Mouse (Mus musculus) c-Kit-positive CD71-positive TER-119-negative erythroid progenitor cells, embryonic 14.5 days (primary cell): ENCODE results near the gene Pla2g12a.

ENCODE experiments used
- DNase-seq: peaks from one replicate; pipeline ENCODE4 v3.0.0-alpha.2; 2013; ENCODE audit warnings: low read depth

The Pla2g12a gene

GRCm38 (mm10) chr3:129878405-129879021 is at the start of gene Pla2g12a:
Gene Pla2g12a (plus strand): TSS chr3:129878606.
- DNase-seq = peak; percentile 70

- peak; percentile 30 for DNase-seq
Observed at GRCm38 (mm10) chr3:129830626-129831025, 47.8 kb upstream of the Pla2g12a start.

GRCm38 (mm10) chr3:129831035-129831568 is 47.3 kb upstream of the Pla2g12a start, which contains the start of gene Gar1:
Gene Gar1 (minus strand): TSS chr3:129831396.
- DNase-seq = peak; percentile 98

DNA sequence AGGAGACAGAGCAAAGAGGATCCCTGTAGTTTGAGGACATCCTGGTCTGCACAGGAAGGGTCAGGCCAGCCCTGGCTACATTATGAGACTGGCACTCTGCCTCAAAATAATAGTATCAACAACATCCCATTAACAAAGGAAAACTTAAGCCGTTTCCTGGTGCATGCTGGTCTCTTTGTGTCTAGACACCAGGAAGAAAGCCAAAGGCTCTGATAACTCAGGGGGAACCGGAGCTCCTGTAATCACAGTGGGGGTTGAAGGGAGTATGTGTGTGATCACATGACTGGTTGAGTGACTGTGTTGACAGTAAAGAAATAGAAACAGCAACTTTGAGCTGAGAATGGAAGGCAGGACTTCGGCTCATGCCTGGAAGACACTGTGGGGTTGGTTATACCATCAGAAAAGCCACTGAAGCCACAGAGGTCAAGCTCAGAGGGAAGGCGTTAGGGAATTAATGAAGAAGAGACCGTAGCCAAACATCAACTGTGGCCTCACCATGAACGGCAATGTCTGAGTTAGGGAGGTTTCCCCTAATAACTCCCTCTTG is 42.9 kb upstream of the Pla2g12a start, which contains the start of gene Cfi:
Cfi (plus strand) TSS at position 497 of the 547 bp plus-strand sequence.
- DNase-seq = no peak

GRCm38 (mm10) chr3:129836051-129836697 is 42.2 kb upstream of the Pla2g12a start:
- DNase-seq = no peak

DNA sequence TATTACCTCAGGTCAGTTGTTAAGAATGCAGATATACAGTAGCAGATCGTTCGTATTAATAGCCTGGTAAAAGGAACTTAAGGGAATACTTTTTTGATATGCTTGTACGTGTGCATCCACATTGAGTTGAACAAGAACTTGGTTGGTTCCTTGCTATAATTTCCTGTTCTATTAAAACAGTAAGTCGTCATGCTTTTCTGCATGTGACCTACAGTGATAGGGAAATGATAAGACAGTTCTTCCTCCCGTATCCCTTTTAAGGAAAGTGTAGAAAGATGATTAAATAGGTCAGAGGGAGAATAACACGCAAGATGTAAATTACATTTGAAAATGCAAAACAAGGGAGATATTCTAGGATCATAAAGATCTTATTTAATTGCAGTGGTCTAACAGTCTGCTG is 41.4 kb upstream of the Pla2g12a start:
- DNase-seq = no peak

GRCm38 (mm10) chr3:129838017-129838416 is 40.4 kb upstream of the Pla2g12a start:
- no peak for DNase-seq

DNA sequence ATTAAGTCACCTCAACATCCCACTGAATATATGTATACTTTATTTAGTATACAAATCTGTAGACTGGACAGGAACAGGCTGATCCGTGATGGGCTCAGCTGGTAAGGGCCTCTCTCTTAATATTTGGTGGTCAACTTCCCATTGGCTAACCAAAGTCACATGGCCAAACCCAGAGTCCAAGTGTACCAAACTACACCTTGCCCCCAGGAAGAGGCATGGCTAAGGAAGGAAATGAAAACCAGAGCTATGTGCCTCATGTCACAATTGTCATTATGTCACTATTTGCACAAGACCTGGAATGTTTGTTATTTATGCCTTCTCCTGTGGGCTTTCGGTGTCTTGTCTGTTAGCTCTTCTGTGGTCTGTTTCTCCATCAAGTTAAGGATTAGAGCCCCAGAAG is 32.5 kb upstream of the Pla2g12a start:
- DNase-seq = no peak

GRCm38 (mm10) chr3:129846846-129847245 is 31.6 kb upstream of the Pla2g12a start:
- DNase-seq = no peak

GRCm38 (mm10) chr3:129862592-129862991 is 15.8 kb upstream of the Pla2g12a start:
- DNase-seq = no peak

GRCm38 (mm10) chr3:129863698-129864097 is 14.7 kb upstream of the Pla2g12a start:
- DNase-seq = no peak

- no peak for DNase-seq
Observed at GRCm38 (mm10) chr3:129877327-129877726, 1.1 kb upstream of the Pla2g12a start.

- DNase-seq = peak; percentile 34
Observed at GRCm38 (mm10) chr3:129879131-129879757, 838 bp downstream of the Pla2g12a start.

DNA sequence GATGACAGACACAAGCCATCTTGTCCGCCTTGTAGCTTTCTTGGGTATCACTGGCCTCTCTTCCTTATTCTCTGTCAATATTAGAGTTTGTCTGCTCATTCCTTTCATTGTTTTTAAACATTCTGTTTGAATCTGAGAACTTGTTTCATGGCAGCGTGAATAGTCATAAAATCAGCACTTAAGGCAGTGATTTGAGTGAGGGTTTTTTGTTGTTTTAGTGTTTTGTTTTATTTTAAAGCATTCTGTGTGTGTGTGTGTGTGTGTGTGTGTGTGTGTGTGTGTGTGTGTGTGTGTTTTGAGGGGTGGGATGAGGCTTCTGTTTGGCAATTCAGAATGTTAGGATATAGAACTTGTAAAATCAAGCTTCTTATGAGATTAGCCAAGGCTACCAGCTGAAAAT is 1.5 kb downstream of the Pla2g12a start:
- no peak for DNase-seq

GRCm38 (mm10) chr3:129880925-129881593 is 2.7 kb downstream of the Pla2g12a start:
- peak; percentile 67 for DNase-seq

DNA sequence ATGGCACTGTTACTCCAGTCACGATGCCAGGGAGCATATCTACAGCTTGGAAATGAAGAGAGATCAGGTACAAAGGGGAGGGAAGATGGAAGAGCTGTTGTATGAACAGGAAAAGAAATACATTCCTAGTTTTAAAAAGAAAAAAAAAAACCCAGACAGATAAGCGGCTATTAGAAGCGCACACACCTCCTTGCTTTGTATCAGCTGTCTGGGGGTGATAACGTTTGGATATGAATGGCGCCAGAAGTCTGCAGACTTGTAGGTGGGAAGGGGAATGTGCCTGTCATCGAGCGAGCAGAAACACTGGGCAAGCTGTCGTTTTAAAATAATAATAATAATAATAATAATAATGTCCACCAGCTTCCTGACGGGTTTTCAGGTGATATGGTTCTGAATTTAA is 7.2 kb downstream of the Pla2g12a start:
- DNase-seq = peak; percentile 48

- DNase-seq = no peak
Observed at GRCm38 (mm10) chr3:129886430-129886829, 8.0 kb downstream of the Pla2g12a start.

DNA sequence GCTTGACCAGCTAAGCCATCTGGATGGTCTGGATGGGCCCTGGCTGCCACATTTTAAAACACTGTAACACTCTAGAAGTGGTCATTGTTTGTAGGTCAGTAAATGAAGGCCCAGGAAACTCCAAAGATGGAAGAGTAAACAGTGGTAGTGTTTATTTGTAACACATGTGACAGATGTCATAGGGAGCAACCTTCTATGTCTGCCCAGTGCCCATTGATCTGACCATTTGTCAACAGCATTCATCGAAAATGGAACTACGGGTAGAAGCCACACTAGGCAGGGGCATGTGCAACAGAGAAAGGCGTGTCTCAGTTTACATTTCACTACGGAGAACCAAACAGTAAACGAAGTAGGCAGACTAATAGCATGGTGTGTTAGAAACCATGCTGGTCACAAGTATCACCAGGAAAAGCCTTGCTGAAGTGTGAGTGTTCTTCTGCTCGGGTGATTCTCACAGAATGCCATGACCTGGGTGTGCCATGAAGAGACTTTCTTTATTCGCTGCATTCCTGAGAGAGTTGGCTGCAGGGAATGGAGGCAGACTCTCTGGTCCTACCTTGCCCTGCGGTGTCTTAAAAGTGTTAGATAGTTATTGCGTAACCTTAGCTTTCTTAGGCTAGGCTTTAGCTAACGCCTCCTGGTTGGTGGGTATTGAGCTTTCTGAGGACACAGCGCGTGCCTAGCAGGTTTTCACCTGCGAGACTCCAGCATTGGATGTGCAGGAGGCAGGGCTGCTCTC is 9.5 kb downstream of the Pla2g12a start:
- DNase-seq = no peak

- no peak for DNase-seq
Observed at GRCm38 (mm10) chr3:129892003-129892402, 13.6 kb downstream of the Pla2g12a start.

GRCm38 (mm10) chr3:129893143-129893542 is 14.7 kb downstream of the Pla2g12a start:
- DNase-seq = no peak

- no peak for DNase-seq
Observed at GRCm38 (mm10) chr3:129896591-129896990, 18.2 kb downstream of the Pla2g12a start.
